Mouse (Mus musculus): Measurements from ENCODE around the gene Nsfl1c.

- no peak for TF ChIP-seq POLR2A (IDR thresholded peaks at IDR 0.05; ENCODE audit: borderline replicate concordance, insufficient read depth, low read length)
- TF ChIP-seq CTCF (IDR thresholded peaks at IDR 0.05; ENCODE audit: borderline replicate concordance, insufficient read depth, low read depth, low read length): no peak
These were observed 34.1 kb downstream of the Nsfl1c start for GRCm38 (mm10) chr2:151528066-151528465.
